Mouse (Mus musculus): ENCODE measurements at regions not wholly inside any gene's neighbourhood (a gene's known extent, or its start where the extent isn't known, plus 50 kb on each side); places are given as distances from the start of the nearest gene placed in this dataset.

GRCm38 (mm10) chr13:28531534-28531999 is 274.2 kb downstream of the Gm11361 start:
- no peak for TF ChIP-seq CTCF (IDR thresholded peaks at IDR 0.05; ENCODE audit: low read depth)
- TF ChIP-seq EP300 (IDR thresholded peaks at IDR 0.05; ENCODE audit: low read depth): no peak
